ENCODE assay signal across 14 mouse cellular contexts in genomic region chr2:49654606-49655005, GRCm38 (mm10). TPM values are rescaled to one million over a fixed set of nuclear protein-coding genes. Genes with fewer than 3 reads are reported as not detected.
DNase-seq lines count a peak whose midpoint lies in the region; ATAC-seq lines count a peak whose summit lies in the region.
"Had no signal": no experiment of that assay in that cellular context is flagged by ENCODE, and none has a peak within 500 bp of the region (broad histone marks: within the 10 kb centered on the region; RNA-seq: fewer than 3 reads in every experiment).

No protein-coding gene starts in this region.

- H3K36me3 ChIP-seq in forebrain, embryonic 13.5 days (ENCODE audit: poor library complexity, severe bottlenecking) = peaks cover 11% of the 10 kb centered on the region; the same call in 1 of the 2 replicates
- H3K36me3 ChIP-seq in forebrain, embryonic 12.5 days (replicated peaks) = peaks cover 7% of the 10 kb centered on the region; the same call in 1 of the 2 replicates
- H3K36me3 ChIP-seq: embryonic facial prominence, embryonic 13.5 days; limb, embryonic 12.5 days had no signal

- no peaks in the 10 kb centered on the region for H3K27me3 ChIP-seq in forebrain, embryonic 13.5 days
- no peaks in the 10 kb centered on the region for H3K27me3 ChIP-seq in forebrain, embryonic 12.5 days
- H3K27me3 ChIP-seq: embryonic facial prominence, embryonic 13.5 days; limb, embryonic 12.5 days had no signal

- no peaks in the 10 kb centered on the region for H3K9me3 ChIP-seq in forebrain, embryonic 13.5 days (replicated peaks)
- no peaks in the 10 kb centered on the region for H3K9me3 ChIP-seq in forebrain, embryonic 12.5 days
- H3K9me3 ChIP-seq: embryonic facial prominence, embryonic 13.5 days; limb, embryonic 12.5 days had no signal

- peaks cover 65% of the 10 kb centered on the region for H3K4me1 ChIP-seq in forebrain, embryonic 13.5 days
- peaks cover 37% of the 10 kb centered on the region for H3K4me1 ChIP-seq in forebrain, embryonic 12.5 days

- WGBS in forebrain, embryonic 13.5 days = 82% methylated on average over 10 of the region's 10 CpGs
- 90% methylated on average over 10 of the region's 10 CpGs for WGBS in forebrain, embryonic 12.5 days

- no peak overlapping the region for H3K4me3 ChIP-seq in forebrain, embryonic 13.5 days
- no peak overlapping the region for H3K4me3 ChIP-seq in forebrain, embryonic 12.5 days (replicated peaks)
- H3K4me3 ChIP-seq: embryonic facial prominence, embryonic 13.5 days; limb, embryonic 12.5 days had no signal

- H3K27ac ChIP-seq in forebrain, embryonic 13.5 days = peak overlapping the region; percentile 74
- H3K27ac ChIP-seq in forebrain, embryonic 12.5 days = no peak overlapping the region
- H3K27ac ChIP-seq: embryonic facial prominence, embryonic 13.5 days; limb, embryonic 12.5 days had no signal

- no peak for ATAC-seq in forebrain, embryonic 13.5 days
- ATAC-seq in forebrain, embryonic 12.5 days (ENCODE audit: low FRiP score) = no peak; the same call in 1 of the 2 replicates
- ATAC-seq: liver, postnatal 0 days had no signal

- H3K9ac ChIP-seq in forebrain, embryonic 13.5 days = no peak overlapping the region
- H3K9ac ChIP-seq in forebrain, embryonic 12.5 days = no peak overlapping the region
- H3K9ac ChIP-seq: embryonic facial prominence, embryonic 13.5 days; limb, embryonic 12.5 days; liver, postnatal 0 days had no signal

- peak; percentile 19 for DNase-seq in kidney, adult 11 months
- DNase-seq in kidney, postnatal 14 days = no peak
- peak; percentile 27 for DNase-seq in ovary, postnatal 36 days (ENCODE audit: low spot score)
- DNase-seq in ovary, postnatal 14 days (ENCODE audit: low spot score) = no peak
- no peak for DNase-seq in testis, postnatal 14 days (ENCODE audit: low spot score)
- DNase-seq in adrenal gland, postnatal 36 days = no peak
- DNase-seq: adrenal gland, adult 8-10 months; heart, postnatal 14 days; liver, postnatal 0 days; right cerebral cortex, adult 18-20 months had no signal

- no peak overlapping the region for H3K4me2 ChIP-seq in forebrain, embryonic 13.5 days
- no peak overlapping the region for H3K4me2 ChIP-seq in forebrain, embryonic 12.5 days
- H3K4me2 ChIP-seq: embryonic facial prominence, embryonic 13.5 days; limb, embryonic 12.5 days had no signal

RNA-seq across cellular contexts. Expression of gene Kif5c, which starts 35.5 kb away (rescaled TPM):
- 129 and 139 TPM in 2 replicates for polyA plus RNA-seq in forebrain, embryonic 13.5 days (2015; fragmentation: Nextera tagmentation; extraction: Ambion mirVana)
- polyA plus RNA-seq in forebrain, embryonic 12.5 days (2016; fragmentation: Nextera tagmentation; extraction: Ambion mirVana) = 135 and 149 TPM in 2 replicates
- 1 to 10 TPM; 4.8 to 5.4 TPM for total RNA-seq in adrenal gland, postnatal 36 days (2021)

Comparison
In these comparisons a context has a peak if more than half of its experiments do, and no peak if none do; other contexts are left out.
1. DNase-seq: peak in kidney, adult 11 months (single experiment) and ovary, postnatal 36 days (single experiment); none in kidney, postnatal 14 days (single experiment), ovary, postnatal 14 days (single experiment), testis, postnatal 14 days (single experiment) and adrenal gland, postnatal 36 days (0 of 2).